Mouse (Mus musculus): ENCODE data around the gene Gm10097.

Gene Gm10097

DNA sequence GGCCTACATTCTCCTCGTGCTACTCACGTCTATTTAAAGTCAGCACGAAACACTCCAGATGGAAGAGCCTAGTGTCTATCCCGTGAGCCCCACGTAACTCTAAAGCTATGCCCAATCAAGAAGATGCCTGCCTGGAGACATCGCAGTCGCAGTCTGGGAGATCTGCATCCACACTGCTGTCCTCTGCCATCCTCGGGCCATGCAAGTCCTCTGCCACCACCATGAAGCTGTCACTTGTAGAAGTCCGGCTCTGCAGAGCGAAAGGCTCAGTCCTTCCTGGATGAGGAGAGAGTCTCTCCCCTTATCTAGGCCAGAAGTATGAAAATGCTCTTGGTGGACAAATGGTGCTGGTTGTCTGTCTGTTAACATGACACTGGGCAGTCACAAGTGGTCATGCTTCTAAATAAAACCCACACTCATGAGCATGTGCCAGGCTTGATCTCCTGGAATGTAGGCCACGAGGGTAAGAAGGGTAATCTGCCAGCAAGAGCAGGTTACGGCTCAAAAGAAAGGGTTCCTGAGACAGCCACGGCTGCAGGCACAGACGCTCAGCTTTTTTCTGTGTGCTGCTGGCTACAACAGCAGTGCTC is at the start of gene Gm10097:
Gm10097 (plus strand) TSS at position 517 of the 590 bp plus-strand sequence.
- in situ Hi-C loops (cut with MboI; ENCODE audit: low pct_unique_long_range_greater_than_20kb in 1 of 2, low sequenced_read_pairs in 2 of 2, unreplicated experiment in 1 of 2), result no loop called here

DNA sequence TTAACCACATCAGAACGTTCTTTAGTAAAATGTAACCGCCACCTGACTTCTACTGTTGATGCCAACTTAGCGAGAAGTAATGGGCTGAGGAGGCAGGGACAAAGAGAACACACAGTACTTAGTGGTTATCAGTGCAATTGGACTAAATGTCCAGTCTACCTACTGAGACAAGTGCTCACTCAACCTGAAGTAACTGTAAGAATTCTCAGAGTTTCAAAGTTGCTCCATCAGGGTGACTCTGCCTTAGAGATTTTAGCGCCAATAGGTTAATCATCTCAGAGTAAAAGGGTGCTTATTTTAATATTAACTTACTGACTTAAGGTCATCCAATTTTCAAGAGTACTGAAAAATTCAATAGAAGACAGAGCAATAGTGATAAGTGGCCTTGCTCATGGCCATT is 43.1 kb upstream of the Gm10097 start:
- in situ Hi-C loops (cut with MboI; ENCODE audit: low pct_unique_long_range_greater_than_20kb in 1 of 2, low sequenced_read_pairs in 2 of 2, unreplicated experiment in 1 of 2), result no loop called here

DNA sequence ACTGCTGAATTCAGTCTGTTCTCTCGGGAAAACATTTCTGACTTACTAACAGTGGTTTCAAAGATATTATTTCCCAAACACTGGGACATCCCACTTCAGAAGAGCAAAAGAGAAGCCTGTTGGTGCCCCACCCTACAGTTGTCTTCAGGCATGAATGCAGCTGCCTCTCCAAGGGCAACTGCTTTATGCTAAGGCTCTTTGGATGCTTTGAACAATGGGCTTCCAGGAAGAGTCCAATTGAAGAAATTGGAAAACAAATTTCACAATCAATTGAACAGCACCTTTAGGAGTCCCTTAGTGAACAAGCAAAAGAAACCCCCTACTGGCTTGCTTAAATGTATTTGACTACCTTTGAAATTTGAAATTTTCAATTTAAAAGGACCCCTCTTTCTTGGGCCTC is 41.8 kb upstream of the Gm10097 start:
- in situ Hi-C loops (cut with MboI; ENCODE audit: low pct_unique_long_range_greater_than_20kb in 1 of 2, low sequenced_read_pairs in 2 of 2, unreplicated experiment in 1 of 2), result no loop called here

DNA sequence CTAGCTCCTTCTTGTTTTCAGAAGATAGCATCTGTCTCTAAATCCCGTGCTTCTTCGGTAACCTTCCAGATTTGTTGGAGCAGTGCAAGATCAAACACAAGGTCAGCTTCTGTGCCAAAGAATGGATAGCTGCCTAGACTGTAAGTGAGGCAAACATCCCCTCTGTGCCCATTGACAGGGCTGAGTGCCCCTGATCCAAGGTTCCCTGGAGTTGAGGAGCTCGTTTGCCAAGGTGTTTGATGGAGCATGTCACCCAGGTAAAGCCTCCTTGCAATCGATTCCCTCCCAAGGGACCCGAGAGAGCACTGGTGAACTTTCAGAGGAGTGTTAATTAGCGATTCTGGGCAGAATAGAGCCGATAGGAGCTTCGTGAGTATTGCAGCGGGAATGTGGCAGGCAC is 40.7 kb upstream of the Gm10097 start:
- in situ Hi-C loops (cut with MboI; ENCODE audit: low pct_unique_long_range_greater_than_20kb in 1 of 2, low sequenced_read_pairs in 2 of 2, unreplicated experiment in 1 of 2), result no loop called here

DNA sequence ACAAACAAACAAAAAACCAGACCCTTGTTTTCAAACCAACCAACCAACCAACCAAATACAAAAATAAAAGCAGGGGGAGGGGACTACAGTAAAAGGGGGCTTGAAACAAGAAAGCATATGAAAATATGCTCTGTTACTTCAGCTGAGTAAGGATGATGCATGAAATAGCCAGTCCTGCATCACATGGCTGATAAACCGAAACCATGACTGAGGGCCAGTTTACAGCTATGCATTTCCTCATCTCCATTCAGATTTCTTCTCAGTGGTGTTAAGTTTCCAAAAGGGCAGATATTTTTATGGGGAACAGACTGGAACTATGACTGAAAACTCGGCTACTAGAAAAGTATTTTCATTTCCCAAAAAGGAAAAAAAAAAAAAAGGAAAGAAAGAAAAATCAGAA is 39.8 kb upstream of the Gm10097 start:
- in situ Hi-C loops (cut with MboI; ENCODE audit: low pct_unique_long_range_greater_than_20kb in 1 of 2, low sequenced_read_pairs in 2 of 2, unreplicated experiment in 1 of 2), result no loop called here

DNA sequence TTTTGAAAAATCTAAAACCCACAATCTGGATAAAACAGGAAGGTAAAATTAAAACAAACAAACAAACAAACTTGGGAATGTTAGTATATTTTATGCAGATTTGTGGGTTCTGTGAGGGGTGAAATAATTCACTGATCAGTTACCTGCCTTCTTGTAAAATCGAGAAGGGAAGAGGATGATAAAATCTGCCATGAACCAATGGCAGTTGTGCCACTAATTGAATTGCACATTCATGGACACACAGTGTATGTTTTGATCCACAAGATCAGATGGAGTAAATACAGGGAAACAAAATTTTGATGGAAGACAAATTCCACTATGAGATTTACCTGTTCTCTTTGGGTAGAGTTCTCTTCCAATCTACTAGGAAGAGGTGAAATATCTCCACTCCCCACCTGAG is 39.1 kb upstream of the Gm10097 start:
- in situ Hi-C loops (cut with MboI; ENCODE audit: low pct_unique_long_range_greater_than_20kb in 1 of 2, low sequenced_read_pairs in 2 of 2, unreplicated experiment in 1 of 2), result no loop called here

DNA sequence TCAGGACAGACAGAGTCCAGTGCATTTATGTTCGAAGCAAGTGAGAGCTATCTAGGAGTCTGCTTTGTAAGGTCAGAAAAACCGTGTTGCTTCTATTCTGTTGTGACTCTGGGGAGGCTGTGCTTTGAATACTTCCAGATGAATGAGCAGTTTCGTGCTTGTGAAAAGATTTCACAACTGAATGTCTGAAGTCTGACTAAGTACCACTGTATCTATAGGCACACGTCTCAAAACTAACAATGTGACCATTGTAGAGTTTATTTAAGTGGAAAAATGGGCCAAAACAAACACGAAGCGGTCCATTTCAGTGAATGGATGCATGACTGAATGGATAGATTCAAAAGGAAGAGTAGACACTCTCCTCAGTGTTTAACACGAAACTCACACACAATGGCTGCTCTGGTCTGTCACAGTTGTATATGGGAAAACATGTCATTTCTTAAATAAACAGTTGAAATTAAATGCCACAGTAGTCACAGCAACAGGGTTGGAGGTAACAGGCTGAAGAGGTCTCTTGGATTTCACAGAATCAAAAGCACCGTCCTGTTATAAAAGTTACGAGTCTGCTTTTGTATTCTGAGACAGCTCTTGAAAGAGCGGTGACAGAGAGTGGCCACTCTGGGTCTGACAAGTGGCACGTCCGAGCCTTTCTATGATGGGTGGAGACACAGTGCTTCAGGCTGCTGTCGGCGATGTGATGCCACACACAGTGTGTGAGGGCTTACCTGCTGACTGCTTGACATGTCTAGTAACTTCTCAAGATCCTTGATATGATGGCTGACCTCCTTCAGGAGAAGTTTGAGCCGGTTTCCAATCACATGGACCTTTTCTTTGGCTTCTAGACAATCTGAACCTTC is 36.6 kb upstream of the Gm10097 start:
- in situ Hi-C loops (cut with MboI; ENCODE audit: low pct_unique_long_range_greater_than_20kb in 1 of 2, low sequenced_read_pairs in 2 of 2, unreplicated experiment in 1 of 2), result no loop called here

DNA sequence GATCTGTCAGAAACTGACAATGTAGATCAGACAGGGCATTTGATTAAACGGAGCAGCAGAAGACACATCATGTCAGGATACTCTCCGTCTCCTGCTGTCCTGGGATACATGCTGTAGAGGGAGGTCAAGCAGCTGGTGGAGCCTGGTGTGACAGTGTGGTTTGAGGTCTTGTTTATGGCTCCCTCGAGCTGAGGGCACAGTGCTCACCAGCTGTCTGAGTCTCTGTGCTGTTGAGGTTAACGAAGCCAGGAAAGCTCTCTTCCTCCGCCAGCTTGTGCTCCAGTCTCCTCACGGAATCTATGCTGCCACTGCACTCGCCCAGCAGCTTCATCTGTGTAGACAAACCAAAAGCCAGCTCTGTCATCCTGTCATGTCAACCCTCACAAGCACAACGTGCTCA is 27.7 kb upstream of the Gm10097 start:
- in situ Hi-C loops (cut with MboI; ENCODE audit: low pct_unique_long_range_greater_than_20kb in 1 of 2, low sequenced_read_pairs in 2 of 2, unreplicated experiment in 1 of 2), result no loop called here

DNA sequence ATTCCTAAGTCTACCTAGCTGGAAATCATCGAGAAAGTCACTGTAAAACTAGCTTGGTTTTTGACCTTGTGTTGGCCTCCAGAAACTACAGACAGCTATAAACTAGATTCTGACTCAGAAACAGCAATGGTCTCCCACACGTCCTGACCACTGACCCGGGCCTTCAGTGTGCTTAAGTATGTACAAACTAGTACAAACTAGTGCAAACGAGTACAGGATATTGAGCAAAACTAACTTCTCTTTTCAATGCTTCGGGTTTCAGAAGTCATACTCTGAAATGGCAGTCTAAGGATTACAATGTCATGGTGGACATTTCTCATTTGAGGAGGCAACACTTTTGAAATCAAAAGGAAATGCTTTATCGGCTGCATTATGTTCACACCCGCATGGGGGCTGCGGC is 24.5 kb upstream of the Gm10097 start:
- in situ Hi-C loops (cut with MboI; ENCODE audit: low pct_unique_long_range_greater_than_20kb in 1 of 2, low sequenced_read_pairs in 2 of 2, unreplicated experiment in 1 of 2), result no loop called here

DNA sequence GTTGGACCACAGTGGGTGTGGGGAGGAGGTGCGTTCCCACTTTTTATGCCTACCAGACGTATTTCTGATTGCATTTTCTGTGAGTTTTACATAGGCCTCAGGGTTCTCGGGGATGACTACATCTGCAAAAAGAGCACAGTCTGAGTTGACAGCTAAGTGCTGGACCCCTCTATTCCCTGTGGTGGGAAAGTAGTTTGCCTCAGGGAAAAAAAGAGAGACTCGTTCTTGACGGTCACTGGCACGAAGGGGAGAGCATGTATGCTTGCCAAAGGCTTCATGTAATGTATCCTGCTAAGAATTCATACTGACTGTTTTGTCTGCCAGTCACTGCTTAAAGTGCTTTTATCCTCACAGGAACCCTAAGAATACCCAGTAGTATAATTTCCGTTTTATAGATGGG is 23.8 kb upstream of the Gm10097 start:
- in situ Hi-C loops (cut with MboI; ENCODE audit: low pct_unique_long_range_greater_than_20kb in 1 of 2, low sequenced_read_pairs in 2 of 2, unreplicated experiment in 1 of 2), result no loop called here

DNA sequence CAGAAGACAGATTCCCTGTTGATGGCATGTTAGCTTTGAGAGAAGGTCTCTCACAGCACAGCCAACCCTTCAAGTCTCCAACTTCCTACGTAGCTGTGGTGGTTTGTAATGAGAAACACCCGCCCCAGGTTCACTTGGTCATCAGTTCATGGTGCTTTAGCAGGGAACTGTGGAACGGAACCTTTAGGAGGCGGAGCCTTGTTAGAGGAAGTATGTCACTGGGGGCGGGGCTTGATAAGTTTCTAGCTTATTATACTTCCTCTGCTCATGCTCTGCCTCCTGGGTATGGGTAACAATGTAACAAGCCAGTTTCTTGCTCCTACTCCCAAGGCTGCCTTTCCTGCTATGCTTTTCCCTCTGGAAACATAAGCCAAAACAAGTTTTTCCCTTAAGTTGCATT is 23.3 kb upstream of the Gm10097 start:
- in situ Hi-C loops (cut with MboI; ENCODE audit: low pct_unique_long_range_greater_than_20kb in 1 of 2, low sequenced_read_pairs in 2 of 2, unreplicated experiment in 1 of 2), result no loop called here

DNA sequence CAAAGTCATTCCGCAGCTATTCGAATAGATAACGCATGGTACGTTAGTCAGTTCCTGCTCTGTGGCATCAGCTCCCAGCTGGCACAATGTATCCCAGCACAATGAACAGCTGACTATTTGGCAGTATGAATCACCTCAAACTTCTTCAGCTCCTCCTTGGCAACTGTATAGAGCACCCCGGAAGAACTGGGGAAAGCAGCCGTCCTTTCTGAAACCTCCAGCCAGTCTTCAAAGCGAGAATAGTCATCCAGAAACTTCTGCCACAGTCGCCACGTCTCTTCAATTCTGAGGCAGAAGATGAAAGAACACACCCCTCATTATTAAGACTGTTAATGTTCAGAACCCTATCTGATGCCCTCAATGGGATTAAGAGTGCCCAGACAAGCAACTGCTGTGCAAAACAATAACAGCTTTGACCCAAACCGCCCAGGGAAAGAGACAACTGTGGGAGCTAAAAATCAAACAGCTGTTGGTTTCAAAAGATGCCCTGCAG is 12.7 kb upstream of the Gm10097 start:
- in situ Hi-C loops (cut with MboI; ENCODE audit: low pct_unique_long_range_greater_than_20kb in 1 of 2, low sequenced_read_pairs in 2 of 2, unreplicated experiment in 1 of 2), result no loop called here

DNA sequence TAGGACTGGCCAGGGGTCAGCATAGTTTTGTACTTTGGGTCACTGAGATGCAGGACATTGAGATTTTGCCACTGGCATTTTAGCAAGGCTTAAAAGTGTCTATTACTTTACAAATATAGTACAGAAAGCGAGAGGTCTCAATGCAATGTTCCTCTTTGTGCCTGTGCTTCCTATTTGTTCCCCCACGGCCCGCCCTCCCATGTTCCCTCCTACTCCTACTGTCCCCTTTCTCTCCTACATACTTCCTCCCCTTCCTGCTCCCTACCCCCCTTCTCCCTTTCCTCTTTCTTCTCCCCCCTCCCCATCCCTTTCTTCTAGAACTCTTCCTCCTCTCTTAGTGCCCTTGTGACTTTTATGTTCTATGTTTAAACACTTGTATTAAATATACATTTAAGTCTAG is 12.1 kb upstream of the Gm10097 start:
- in situ Hi-C loops (cut with MboI; ENCODE audit: low pct_unique_long_range_greater_than_20kb in 1 of 2, low sequenced_read_pairs in 2 of 2, unreplicated experiment in 1 of 2), result no loop called here

DNA sequence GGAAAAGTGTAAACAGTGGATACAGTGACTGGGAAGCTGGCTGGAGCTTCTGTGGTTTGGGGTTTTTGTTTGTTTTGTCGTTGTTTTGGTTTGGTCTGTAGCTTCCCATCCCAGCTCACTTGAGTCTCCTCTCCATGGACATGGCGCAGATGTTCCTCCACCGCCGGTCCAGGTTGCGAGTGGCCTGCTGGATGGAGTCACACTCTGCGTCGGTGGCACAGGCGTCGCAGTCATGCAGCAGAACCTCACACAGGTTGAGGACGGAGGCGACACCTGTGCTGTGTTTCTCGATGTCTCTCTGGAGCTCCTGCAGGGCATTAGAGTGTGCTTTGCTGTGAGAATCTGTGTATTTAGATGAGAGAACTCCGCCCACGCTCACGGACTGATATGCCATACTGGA is 11.3 kb upstream of the Gm10097 start:
- in situ Hi-C loops (cut with MboI; ENCODE audit: low pct_unique_long_range_greater_than_20kb in 1 of 2, low sequenced_read_pairs in 2 of 2, unreplicated experiment in 1 of 2), result no loop called here

DNA sequence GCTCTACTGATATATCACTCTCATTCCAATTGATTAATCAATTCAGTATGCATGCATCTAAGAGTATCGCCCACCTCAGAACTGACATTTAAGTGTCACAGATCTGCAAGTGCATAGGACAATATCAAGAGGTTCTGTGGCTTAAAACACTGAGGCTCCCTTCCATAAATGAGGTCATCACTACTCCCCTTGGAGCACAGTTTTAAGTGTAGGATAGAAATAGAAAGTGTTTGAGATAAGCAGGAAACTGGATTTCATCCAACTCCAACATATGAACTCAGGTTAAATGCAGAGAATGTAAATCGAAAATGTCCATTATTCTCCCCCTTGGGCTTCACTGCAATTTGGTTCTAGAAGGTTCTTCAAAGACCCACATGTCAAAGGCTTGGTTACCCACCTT is 10.1 kb upstream of the Gm10097 start:
- in situ Hi-C loops (cut with MboI; ENCODE audit: low pct_unique_long_range_greater_than_20kb in 1 of 2, low sequenced_read_pairs in 2 of 2, unreplicated experiment in 1 of 2), result no loop called here

DNA sequence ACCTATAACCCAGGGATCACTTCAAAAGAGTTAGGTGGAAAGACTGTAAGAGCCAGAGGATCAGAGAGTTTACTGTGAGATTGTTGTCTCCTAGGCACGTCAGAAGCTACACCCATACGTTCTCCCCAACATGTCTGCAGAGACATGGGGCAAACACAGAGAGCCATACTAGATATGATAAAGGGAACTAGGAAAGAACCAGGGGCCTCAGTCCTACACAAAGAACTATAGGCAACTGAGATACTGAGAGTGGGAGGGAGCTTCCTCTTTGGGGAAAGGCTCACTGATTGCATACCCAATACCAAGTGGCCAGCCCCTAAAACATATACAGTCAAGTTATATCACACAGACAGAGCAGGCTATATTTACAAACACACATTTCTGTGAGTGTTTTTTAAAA is 9.0 kb upstream of the Gm10097 start:
- in situ Hi-C loops (cut with MboI; ENCODE audit: low pct_unique_long_range_greater_than_20kb in 1 of 2, low sequenced_read_pairs in 2 of 2, unreplicated experiment in 1 of 2), result no loop called here

DNA sequence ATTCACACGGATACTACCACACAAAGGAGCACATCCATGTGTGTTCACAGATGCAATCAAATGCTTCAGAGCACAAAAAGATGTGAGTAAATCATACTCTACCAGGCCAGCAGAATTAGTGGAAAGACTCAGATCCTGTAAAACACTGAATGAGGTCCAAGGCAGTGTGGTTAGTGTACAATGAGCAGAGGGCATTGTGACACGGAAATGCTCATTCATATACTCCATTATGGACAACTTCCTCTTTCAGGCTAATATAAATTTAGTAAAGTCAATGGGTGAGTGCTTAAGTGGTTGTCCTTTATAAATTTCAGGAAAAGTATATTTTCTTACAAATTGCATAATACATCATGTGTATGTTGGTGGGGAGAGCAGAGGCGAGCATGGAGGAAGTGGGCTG is 1.9 kb upstream of the Gm10097 start:
- in situ Hi-C loops (cut with MboI; ENCODE audit: low pct_unique_long_range_greater_than_20kb in 1 of 2, low sequenced_read_pairs in 2 of 2, unreplicated experiment in 1 of 2), result no loop called here

DNA sequence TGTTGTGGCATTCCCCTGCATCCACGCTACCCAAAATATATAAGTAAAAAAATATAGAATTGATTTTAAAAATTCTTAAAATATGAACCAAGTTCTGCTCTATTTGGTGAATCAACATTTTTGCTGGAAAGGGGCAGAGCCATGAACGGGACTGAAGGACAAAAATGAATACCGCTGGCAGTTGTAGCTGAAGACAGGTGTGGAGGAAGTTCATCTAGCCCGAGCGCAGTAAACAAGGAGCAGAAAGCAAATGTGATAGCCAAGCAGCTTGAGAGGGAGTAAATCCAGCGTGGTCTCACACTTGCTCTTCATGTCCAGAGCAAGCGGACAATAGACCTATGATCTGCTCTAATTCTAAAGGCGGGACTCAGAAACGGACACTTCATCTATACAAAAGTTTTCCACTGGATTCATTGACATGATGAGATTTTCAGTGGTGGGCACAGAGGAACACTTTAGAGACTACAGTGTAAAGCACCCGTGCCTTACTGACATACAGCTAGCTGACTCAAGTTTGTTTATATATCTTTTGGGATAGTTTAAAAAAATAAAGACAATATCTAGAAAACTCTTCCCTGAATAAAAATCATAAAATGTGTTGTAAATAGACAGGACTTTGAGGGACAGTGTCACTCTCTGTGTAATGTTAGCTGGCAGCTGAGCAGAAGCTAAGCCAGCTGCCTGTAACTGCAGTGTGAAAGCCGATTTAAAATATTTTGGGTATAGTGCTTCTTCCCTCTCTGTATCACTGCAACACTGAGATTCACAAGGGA is 1.4 kb downstream of the Gm10097 start:
- in situ Hi-C loops (cut with MboI; ENCODE audit: low pct_unique_long_range_greater_than_20kb in 1 of 2, low sequenced_read_pairs in 2 of 2, unreplicated experiment in 1 of 2), result no loop called here

DNA sequence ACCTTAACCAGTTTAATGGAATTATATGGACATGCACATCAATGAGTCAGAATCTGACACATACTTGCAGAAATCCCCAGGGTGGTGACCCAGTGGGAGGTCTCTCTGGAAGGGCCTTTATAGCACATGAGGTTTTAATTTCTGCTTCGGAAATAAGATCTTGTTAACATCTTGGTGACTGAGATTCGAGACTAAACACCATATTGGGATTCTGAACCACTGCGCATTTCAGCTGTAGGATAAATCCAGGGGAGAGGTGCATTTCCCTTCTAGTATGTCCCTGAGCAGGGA is 1.9 kb downstream of the Gm10097 start:
- in situ Hi-C loops (cut with MboI; ENCODE audit: low pct_unique_long_range_greater_than_20kb in 1 of 2, low sequenced_read_pairs in 2 of 2, unreplicated experiment in 1 of 2), result no loop called here

DNA sequence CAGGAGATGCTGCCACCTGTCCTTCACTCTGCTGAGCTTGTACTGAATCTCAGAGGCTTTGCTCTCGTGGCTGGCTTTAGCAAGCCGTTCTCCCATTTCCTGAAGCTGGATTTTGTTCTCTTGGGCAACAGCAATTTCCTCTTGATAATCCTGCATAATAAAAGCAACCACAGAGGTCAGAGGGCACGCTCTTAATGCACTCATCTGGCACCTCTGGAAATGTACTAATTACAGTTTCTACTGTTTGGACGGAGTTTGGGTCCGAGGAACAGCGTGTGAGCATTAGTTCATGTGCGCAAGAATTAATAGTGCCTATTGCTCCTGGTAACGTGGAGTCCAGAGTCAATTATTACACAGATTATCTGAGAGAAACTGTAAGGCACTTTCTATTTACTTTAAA is 3.1 kb downstream of the Gm10097 start:
- in situ Hi-C loops (cut with MboI; ENCODE audit: low pct_unique_long_range_greater_than_20kb in 1 of 2, low sequenced_read_pairs in 2 of 2, unreplicated experiment in 1 of 2), result no loop called here
